Mouse (Mus musculus): ENCODE data around the gene Gm28891. TPM values are rescaled to one million over a fixed set of nuclear protein-coding genes. Genes with fewer than 3 reads are reported as not detected.
"Not testable (repeated sequence)": the region's sequence is repeated elsewhere in the genome, so short reads cannot be mapped to it uniquely, and the experiment has no call there.

Gm28891 gene
- polyA plus RNA-seq (2012; rRNA removed), result not detected in 2 replicates

DNA sequence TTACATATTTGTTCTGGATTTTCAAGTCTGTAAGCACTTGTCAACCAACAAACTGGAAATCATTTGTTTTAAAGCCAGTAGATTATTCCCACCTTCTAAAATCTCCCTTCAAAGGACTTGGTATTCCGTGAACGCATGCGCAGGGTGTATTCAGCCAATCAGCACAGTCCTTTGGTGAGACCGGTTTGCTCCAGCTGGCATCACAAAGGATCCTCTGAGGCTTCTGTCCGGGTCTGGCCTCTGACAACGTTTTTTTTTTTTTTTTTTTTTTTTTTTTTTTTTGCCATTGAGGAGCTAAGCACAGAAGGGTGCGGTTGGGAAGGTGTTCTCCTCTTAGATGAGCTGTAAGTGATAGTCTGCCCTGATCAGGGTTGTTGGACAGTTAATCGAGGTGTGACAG, at the start of gene Gm28891:
Gene Gm28891, plus strand, starts transcription at position 301 of the 400 bp plus-strand sequence.
- not testable (repeated sequence) for DNase-seq (ENCODE audit: low read depth)
